In the genomic region with DNA sequence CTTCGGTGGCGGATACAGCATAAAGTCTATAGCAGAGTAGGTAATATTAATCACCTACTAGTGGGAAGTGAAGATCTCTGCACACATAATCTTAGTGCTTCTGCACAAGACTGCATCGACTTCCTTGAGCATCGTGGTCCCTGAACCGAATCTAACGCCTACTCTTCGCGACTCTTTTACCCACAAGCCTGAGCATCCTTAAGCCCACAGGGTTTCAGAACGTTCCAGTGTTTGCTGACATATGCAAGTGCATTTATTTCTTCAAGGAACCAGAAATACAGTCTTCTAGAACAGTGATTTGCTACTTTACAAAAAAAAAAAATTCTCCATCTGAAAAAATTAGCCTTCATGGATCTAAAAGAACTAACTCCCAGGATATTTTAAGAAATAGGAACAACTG, we compare ENCODE assay signal across 17 mouse cellular contexts.
"Had no signal": no experiment of that assay in that cellular context is flagged by ENCODE, and none has a peak within 500 bp of the region (broad histone marks: within the 10 kb centered on the region; RNA-seq: fewer than 3 reads in every experiment).

No protein-coding gene starts in this region.

- DNase-seq: gastrocnemius, adult 2 months; gastrocnemius, postnatal 10 days; gastrocnemius, postnatal 25 days; heart, adult 2 months; heart, postnatal 10 days; heart, postnatal 4 days; kidney, adult 18-20 months; kidney, adult 8-10 months; kidney, postnatal 10 days; kidney, postnatal 25 days; layer of hippocampus, adult 9-11 months; liver; liver, embryonic 13.5 days had no signal

- ATAC-seq: hindbrain, embryonic 16.5 days; inflammation-experienced regulatory T-cells, adult 6 months; intestine, embryonic 15.5 days; intestine, postnatal 0 days had no signal
